Mouse (Mus musculus) Patski (cell line): ENCODE measurements around the gene Cyp2s1. TPM values are rescaled to one million over a fixed set of nuclear protein-coding genes. Genes with fewer than 3 reads are reported as not detected.
"Not testable (repeated sequence)": the region's sequence is repeated elsewhere in the genome, so short reads cannot be mapped to it uniquely, and the experiment has no call there.

Source experiments
- ATAC-seq: fragments of 100-300 bp; one replicate; pipeline ENCODE4 v1.8.0; 2021
- CTCF ChIA-PET: fragments of 350-600 bp; sonication (Branson Sonifier 250); formaldehyde crosslinking; loops from one replicate; lab custom pipeline; 2022; ENCODE audit warnings: inconsistent platforms; lab: Charles Lee
- POLR2A ChIA-PET: fragments of 350-600 bp; sonication (Branson Sonifier 250); formaldehyde crosslinking; loops from one replicate; lab custom pipeline; 2022; ENCODE audit warnings: antibody characterized with exemption, inconsistent platforms; lab: Charles Lee
- DNase-seq: peaks from one replicate; pipeline ENCODE4 v3.0.0-alpha.2; 2011; ENCODE audit warnings: low read depth, low spot score
- H3K27me3 ChIP-seq: fragments of 371-371 bp; one replicate; pipeline ENCODE4 v1.5.1; 2021
- CTCF ChIP-seq: fragments of 100-300 bp; IDR thresholded peaks from one replicate; pipeline ENCODE4 v1.5.1; 2021
- in situ Hi-C: fragments of 300-500 bp; cut with MboI; formaldehyde crosslinking; loops from 3 replicates; pipeline ENCODE4 v1.11.1; 2018; ENCODE audit warnings: low pct_unique_long_range_greater_than_20kb, mixed read lengths
- polyA plus RNA-seq: library from polyadenylated mRNA; unstranded; gene quantifications from one replicate; pipeline ENCODE4 v1.2.3, GENCODE M21; 2021

Gene Cyp2s1
- polyA plus RNA-seq, 1 experiment from 2014 or later = 0.42 TPM

DNA sequence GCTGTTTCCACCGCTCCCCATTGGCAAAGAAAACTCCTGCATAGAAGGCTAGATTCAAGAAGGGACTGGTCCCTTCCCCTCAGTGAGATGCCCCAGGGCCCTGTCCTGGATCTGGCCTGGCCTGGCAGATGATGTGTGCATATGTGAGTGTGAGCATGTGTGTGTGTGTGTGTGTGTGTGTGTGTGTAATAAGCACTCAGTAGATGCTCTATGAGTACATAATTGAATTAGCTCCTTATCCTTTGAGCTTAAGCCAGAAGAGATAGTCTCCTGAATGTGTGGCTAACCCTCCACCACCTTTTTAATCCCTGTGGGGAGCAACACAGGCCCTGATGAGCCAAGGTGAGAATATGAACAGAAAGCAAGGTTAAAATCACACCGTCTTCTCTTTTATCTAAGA lies 5.0 kb downstream of the Cyp2s1 start:
- H3K27me3 ChIP-seq = no peaks in the 10 kb centered on the region
- no peak for TF ChIP-seq CTCF
- no peak for ATAC-seq
- POLR2A ChIA-PET = interaction anchor here (0.7 kb wide), 1 partner anchor 56 kb away, joined by 3 read pairs; no protein-coding TSS in a partner anchor
- CTCF ChIA-PET = interaction anchor here (1.3 to 1.6 kb wide), 2 partner anchors 43 to 75 kb away, joined by 3 to 4 read pairs; no protein-coding TSS in a partner anchor
- DNase-seq = no peak
- in situ Hi-C loops = no loop called here

DNA sequence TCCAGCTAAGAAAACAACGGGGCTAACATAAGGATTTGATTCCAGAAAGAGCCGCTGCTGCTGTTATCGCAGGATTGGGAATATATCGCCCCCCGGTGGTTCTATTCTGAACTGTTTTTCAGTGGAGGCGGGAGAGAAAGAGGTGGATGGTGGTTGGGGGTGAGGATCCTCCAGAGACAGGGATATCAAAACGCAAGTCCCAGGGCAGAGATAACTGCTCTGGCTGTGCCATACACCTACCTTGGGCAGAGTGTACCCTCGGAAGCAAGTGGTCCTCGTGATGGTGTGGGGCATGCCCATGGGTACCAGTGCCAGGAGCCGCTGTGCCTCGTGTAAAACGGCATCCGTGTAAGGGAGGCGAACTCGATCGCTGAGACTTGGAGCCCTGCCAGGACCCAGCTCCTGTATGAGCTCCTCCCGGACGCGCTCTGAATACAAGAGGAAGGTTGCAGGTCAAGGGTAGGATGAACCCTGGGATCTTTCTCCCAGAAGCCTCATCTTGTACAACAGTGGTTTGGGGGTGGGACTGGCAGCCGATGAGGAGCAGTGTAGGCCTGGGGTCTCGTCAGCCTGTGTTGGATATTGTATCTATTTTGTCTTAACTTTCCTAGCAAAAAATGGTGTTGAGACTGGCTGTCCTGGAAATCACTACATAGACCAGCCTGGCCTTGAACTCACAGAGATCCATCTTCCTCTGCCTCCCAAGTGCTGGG lies 10.9 kb downstream of the Cyp2s1 start:
- in situ Hi-C loops = no loop called here
- DNase-seq = no peak
- ChIA-PET POLR2A (interaction anchor here (0.6 to 1.5 kb wide), 2 partner anchors 16 to 90 kb away, joined by 4 read pairs; no protein-coding TSS in a partner anchor), CTCF (interaction anchor here (0.6 to 3.2 kb wide), 17 partner anchors 8 to 123 kb away, joined by 3 to 22 read pairs (median 5); partner anchors contain the start of genes Axl, Cyp2s1 and Hnrnpul1)
- H3K27me3 ChIP-seq = no peaks in the 10 kb centered on the region
- peak; percentile 87 for TF ChIP-seq CTCF
- peak; percentile 76 for ATAC-seq

DNA sequence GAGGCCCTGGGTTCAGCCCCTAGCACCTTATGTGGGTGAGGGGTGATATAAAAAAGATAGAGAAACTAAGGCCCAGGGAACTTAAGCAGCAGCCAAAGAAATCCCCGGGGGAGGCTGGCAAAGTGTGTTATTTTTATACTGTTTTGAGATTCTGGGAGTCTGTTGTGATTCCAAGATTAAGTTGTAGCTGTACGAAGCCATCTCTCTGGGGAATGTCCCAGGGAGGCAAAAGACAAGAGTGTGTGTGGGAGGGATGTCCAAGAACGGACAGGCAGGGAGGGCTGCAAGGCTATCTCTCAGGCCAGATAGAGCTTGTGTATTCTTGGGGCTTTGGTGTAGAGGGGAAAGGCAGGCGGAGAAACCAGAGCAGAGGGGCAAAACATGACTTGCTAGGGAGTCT lies 11.9 kb downstream of the Cyp2s1 start:
- ChIA-PET CTCF (interaction anchor here (0.6 to 3.2 kb wide), 17 partner anchors 9 to 122 kb away, joined by 3 to 22 read pairs (median 5); partner anchors contain the start of genes Axl, Cyp2s1 and Hnrnpul1), POLR2A (interaction anchor here (0.6 to 1.5 kb wide), 3 partner anchors 15 to 89 kb away, joined by 4 read pairs; partner anchors contain the start of gene Axl)
- H3K27me3 ChIP-seq = no peaks in the 10 kb centered on the region
- ATAC-seq (no peak), DNase-seq (no peak)
- in situ Hi-C loops = no loop called here
- TF ChIP-seq CTCF = no peak

DNA sequence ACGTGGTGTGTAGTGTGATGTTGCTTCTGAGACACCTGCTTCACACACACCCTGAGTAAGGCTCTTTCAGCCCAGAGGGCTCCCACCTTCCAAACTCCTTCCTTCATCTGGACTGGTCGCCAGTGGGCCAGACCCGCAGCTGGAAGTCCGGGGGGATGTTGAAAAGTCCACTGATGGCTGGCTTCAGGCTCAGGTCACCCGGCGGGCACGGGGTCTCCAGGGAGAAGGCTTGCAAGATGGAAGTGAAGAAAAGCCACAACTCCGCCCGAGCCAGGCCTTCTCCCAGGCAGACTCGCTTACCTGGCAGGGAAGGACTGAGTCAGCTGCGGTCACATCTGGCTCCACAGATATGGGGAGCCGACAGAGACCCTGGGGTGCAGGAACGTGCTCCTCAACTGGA lies 13.3 kb downstream of the Cyp2s1 start:
- ATAC-seq (no peak), DNase-seq (no peak)
- H3K27me3 ChIP-seq = no peaks in the 10 kb centered on the region
- ChIA-PET POLR2A (no interaction called here), CTCF (interaction anchor here (1.6 to 3.2 kb wide), 2 partner anchors 14 to 49 kb away, joined by 9 to 22 read pairs; partner anchors contain the start of gene Hnrnpul1)
- TF ChIP-seq CTCF = no peak
- in situ Hi-C loops = no loop called here

DNA sequence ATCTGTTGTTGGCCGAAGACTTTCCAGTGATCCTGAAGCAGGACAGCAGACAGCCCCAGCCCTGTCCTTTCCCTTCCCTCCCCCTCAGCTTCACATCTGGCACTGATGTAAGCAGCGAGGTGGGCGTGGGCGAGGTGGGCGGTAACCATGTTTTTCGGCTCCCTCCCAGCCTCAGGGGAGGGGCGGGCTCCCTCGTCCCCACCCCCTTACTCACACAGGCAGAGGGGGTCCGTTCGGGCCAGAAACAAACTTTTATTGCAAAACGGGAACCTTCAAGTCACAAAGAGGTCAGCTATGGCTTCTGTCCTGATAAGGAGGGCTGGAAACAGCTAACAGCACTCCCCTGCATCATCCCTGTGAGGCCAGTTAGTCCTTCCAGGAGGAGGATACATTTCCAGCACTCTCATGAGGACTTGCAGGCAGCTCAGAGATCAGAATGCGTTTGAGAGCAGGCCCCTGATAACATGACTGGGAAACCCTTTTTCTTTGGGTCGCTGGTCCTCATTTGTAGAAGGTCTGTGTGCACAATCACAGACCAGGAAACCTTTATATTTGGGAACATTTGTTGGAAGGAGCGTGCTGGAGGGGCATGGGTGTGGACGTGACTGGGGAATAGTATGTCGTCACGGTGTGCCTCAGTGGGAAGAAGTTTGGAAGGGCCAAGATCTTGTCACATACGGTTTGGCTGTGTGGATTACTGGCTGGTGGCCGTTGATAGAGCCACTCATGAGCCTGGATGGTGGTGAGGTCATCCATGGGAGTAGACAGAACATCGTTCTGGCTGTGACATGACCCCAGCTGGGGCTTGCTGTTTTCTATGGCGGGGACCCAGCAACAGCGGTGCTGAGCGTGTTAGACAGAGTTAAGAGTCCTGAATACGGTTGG lies 14.2 kb downstream of the Cyp2s1 start:
- no peaks in the 10 kb centered on the region for H3K27me3 ChIP-seq
- in situ Hi-C loops = no loop called here
- DNase-seq = no peak
- POLR2A ChIA-PET = no interaction called here
- CTCF ChIA-PET = interaction anchor here (1.1 to 1.6 kb wide), 2 partner anchors 9 to 13 kb away, joined by 5 to 9 read pairs; no protein-coding TSS in a partner anchor
- no peak for TF ChIP-seq CTCF
- no peak for ATAC-seq

DNA sequence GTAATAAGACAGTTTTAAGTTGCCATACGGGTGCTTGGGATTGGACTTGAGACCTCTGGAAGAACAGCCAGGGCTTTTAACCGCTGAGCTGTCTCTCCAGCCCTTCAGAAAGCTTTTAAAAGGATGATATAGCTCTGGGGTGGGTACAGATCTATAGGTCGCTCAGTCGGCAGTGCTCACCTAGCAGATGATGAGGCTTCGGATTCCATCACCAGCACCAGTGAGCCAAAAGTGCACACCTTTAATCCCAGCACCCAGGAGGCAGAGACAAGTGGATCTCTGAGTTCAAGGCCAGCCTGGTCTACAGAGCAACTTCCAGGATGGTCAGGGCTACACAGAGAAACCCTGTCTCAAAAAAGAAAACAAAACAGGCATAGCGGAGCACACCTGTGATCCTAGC lies 15.7 kb downstream of the Cyp2s1 start:
- TF ChIP-seq CTCF = no peak
- POLR2A ChIA-PET = no interaction called here
- CTCF ChIA-PET = interaction anchor here (1.0 kb wide), 1 partner anchor 12 kb away, joined by 3 read pairs; no protein-coding TSS in a partner anchor
- in situ Hi-C loops = no loop called here
- ATAC-seq = no peak
- DNase-seq = no peak
- H3K27me3 ChIP-seq = no peaks in the 10 kb centered on the region

DNA sequence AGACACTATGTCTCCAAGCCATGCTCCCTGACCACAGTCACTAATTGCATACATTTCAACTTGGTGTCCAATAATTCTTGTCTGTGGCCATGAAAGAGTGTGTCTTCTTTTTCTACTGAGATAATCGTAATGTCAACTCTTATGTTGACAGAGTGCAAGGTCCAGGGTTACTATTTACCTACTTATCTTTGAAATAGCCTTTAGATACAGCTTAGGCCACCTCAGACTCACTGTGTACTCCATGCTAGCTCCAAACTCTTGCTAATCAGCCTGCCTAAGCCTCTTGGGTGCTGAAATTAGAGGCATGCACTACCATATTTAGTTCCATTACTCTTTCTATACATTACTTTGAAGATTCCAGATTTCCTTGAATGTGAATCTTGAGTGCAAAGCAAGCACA lies 17.3 kb downstream of the Cyp2s1 start:
- H3K27me3 ChIP-seq = no peaks in the 10 kb centered on the region
- CTCF ChIA-PET = interaction anchor here (1.4 kb wide), 1 partner anchor 10 kb away, joined by 4 read pairs; no protein-coding TSS in a partner anchor
- ATAC-seq (no peak), DNase-seq (no peak)
- in situ Hi-C loops = no loop called here
- TF ChIP-seq CTCF = no peak
- POLR2A ChIA-PET = no interaction called here

DNA sequence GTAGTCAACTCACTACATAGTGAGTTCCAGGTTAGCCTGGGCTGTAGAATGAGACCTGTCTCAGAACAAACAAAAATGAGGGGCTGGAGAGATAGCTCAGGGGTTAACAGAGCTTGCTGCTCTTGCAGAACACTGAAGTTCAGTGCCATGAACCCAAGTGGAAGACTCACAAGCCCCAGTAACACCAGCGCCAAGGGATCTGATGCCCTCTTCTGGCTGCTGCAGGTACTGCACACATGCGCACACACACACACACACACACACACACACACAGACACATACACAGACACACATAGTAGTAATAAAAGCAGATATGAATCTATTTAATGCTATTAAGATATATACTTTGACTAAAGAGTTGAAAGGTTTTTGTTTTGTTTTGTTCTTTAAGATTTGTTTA lies 18.2 kb downstream of the Cyp2s1 start:
- in situ Hi-C loops = no loop called here
- POLR2A ChIA-PET = no interaction called here
- CTCF ChIA-PET = interaction anchor here (1.4 kb wide), 1 partner anchor 9 kb away, joined by 4 read pairs; no protein-coding TSS in a partner anchor
- peak; percentile 45 for TF ChIP-seq CTCF
- DNase-seq (no peak), ATAC-seq (no peak)
- no peaks in the 10 kb centered on the region for H3K27me3 ChIP-seq

DNA sequence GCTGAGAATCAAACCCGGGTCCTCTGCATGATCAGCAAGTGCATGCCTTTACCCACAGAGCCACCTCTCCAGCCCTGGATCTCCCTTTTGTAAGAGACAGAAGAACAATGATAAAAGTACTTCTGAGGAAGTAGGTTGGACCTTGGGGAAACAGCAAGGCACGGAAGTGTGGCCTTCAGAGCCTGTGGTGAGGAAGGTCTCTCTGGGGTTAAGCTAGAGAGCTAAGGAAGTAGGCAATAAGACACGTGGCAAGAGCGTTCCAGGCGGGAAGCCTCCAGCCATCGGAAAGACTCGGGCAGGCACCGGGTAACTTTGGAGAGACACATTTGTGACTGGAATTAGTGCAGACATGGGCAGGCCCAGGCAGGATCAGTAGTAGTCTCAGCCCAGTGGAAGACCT lies 21.9 kb downstream of the Cyp2s1 start:
- CTCF ChIA-PET = interaction anchor here (0.7 to 3.5 kb wide), 4 partner anchors 10 to 63 kb away, joined by 3 to 22 read pairs (median 3); no protein-coding TSS in a partner anchor
- POLR2A ChIA-PET = interaction anchor here (1.5 kb wide), 1 partner anchor 8 kb away, joined by 4 read pairs; no protein-coding TSS in a partner anchor
- in situ Hi-C loops = loop anchor here (5.0 kb wide), 1 partner anchor 37 kb away; no protein-coding TSS in a partner anchor
- ATAC-seq (no peak), DNase-seq (no peak)
- H3K27me3 ChIP-seq = no peaks in the 10 kb centered on the region
- TF ChIP-seq CTCF = no peak

DNA sequence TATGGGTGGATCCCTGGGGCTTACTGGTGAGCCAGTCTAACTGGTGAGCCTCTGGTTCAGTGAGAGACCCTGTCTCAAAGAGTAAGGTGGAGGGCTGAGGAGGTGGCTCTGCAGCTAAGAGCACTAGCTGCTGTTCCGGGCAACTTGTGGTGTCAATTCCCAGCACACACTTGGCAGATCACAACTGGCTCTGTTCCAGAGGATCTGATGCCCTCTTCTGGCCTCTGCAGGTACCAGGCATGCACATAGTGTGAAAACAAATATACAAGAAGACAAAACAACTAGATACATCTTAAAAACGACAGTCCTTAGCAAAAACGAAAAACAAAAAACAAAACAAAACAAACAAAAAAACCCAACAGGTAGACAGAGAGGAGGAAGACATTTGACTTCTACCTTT lies 23.0 kb downstream of the Cyp2s1 start:
- DNase-seq = no peak

DNA sequence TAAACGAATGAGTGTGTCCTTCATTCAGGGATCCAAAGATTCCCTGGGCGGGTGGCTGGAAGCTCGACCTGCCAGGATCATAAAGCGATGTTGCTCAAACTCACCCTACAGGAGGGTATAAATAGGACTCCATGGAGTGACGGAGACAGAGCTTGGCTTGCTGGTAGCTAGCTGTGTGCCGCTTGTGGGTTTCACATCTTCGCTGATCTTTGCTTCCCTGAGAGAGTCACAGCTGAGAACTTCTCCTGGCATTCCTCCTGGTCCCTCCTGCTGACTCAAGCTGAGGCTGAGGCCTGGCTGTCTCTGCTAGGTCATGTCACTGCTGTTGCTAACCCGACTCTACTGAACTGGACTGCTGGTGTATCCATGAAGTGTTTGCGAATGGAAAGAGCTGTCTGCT lies 23.7 kb downstream of the Cyp2s1 start:
- in situ Hi-C loops = loop anchor here (5.0 kb wide), 1 partner anchor 36 kb away; no protein-coding TSS in a partner anchor
- CTCF ChIA-PET = interaction anchor here (0.9 to 3.5 kb wide), 5 partner anchors 10 to 37 kb away, joined by 3 to 22 read pairs (median 4); no protein-coding TSS in a partner anchor
- POLR2A ChIA-PET, H3K27me3 ChIP-seq, ATAC-seq, DNase-seq: not testable (repeated sequence)

More for the DNA sequence above, 23.0 kb downstream of the Cyp2s1 start:
- CTCF ChIA-PET = interaction anchor here (1.1 to 3.5 kb wide), 3 partner anchors 9 to 13 kb away, joined by 4 to 22 read pairs (median 5); no protein-coding TSS in a partner anchor
- POLR2A ChIA-PET = no interaction called here
- in situ Hi-C loops = loop anchor here (5.0 kb wide), 1 partner anchor 36 kb away; no protein-coding TSS in a partner anchor
- no peaks in the 10 kb centered on the region for H3K27me3 ChIP-seq
- ATAC-seq = no peak
- no peak for TF ChIP-seq CTCF
